Mouse (Mus musculus) testis, adult 2 months (tissue): ENCODE data around the gene Zscan26.

Experiments
- CTCF ChIP-seq: fragments of 200-500 bp; IDR thresholded peaks from 2 replicates; pipeline ENCODE4 v1.5.1; 2012; ENCODE audit warnings: low read depth, mild to moderate bottlenecking, inconsistent platforms, low read length, moderate library complexity; ENCODE audit not compliant: control insufficient read depth, insufficient read depth, insufficient replicate concordance
- POLR2A ChIP-seq: fragments of 200-500 bp; IDR thresholded peaks from 2 replicates; pipeline ENCODE4 v1.6.1; 2012; ENCODE audit warnings: low read depth, mild to moderate bottlenecking, inconsistent platforms, low read length, moderate library complexity; ENCODE audit not compliant: control insufficient read depth

DNA sequence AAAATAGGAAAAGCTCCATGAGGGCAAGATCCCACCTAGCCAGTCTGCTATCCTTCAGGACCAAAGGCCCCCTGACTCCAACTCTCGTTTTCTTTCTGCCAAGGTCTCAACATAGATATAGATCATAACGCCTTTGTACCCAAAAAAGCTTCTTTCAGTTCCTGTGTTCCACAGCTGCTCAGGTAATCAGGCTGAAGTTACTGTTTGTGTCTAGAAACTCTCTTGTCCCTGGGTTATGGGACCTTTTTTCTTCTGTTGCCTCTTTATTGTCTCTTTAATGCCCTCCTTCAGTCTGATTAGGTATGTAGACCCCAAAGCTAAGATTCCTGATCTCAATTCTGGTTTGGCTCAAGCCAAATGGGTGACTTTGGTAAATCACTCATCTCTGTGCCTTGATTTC lies 56.0 kb downstream of the Zscan26 start:
- no peak for TF ChIP-seq POLR2A
- no peak for TF ChIP-seq CTCF
